Mouse (Mus musculus) heart, adult 2 months (tissue): ENCODE measurements around the gene Slfn4. TPM values are rescaled to one million over a fixed set of nuclear protein-coding genes. Genes with fewer than 3 reads are reported as not detected.
"Not testable (repeated sequence)": the region's sequence is repeated elsewhere in the genome, so short reads cannot be mapped to it uniquely, and the experiment has no call there.

Experiments used
- DNase-seq, 2 experiments: peaks; one replicate each; pipeline ENCODE4 v3.0.0; 2021
- H3K27ac ChIP-seq: fragments of 200-600 bp; 2 replicates; pipeline ENCODE4 v1.8.1; 2022
- H3K27me3 ChIP-seq: fragments of 200-500 bp; 2 replicates; pipeline ENCODE4 v1.6.1; 2012; ENCODE audit warnings: mild to moderate bottlenecking, low read length, inconsistent platforms, mixed read lengths; ENCODE audit not compliant: control insufficient read depth, insufficient read depth
- H3K36me3 ChIP-seq: fragments of 200-500 bp; 2 replicates; pipeline ENCODE4 v1.6.1; 2012; ENCODE audit warnings: low read length, inconsistent platforms; ENCODE audit not compliant: control insufficient read depth, insufficient read depth
- H3K4me1 ChIP-seq: fragments of 200-500 bp; 2 replicates; pipeline ENCODE4 v1.6.1; 2011; ENCODE audit warnings: low read length; ENCODE audit not compliant: control insufficient read depth, insufficient read depth
- H3K4me3 ChIP-seq: fragments of 200-600 bp; 2 replicates; pipeline ENCODE4 v1.8.1; 2022
- H3K79me2 ChIP-seq: fragments of 200-500 bp; replicated peaks from 2 replicates; pipeline ENCODE4 v1.6.1; 2012; ENCODE audit warnings: mild to moderate bottlenecking, inconsistent platforms, low read length, moderate library complexity, mixed read lengths; ENCODE audit not compliant: control insufficient read depth, insufficient read depth
- H3K9ac ChIP-seq: fragments of 200-500 bp; 2 replicates; pipeline ENCODE4 v1.6.1; 2012; ENCODE audit warnings: low read depth, mild to moderate bottlenecking, control low read depth, inconsistent platforms, low read length, mixed read lengths
- CTCF ChIP-seq: fragments of 200-600 bp; IDR thresholded peaks from 2 replicates; pipeline ENCODE4 v1.8.1; 2022; ENCODE audit warnings: antibody characterized with exemption, mild to moderate bottlenecking, moderate library complexity
- EP300 ChIP-seq: fragments of 200-500 bp; IDR thresholded peaks from 2 replicates; pipeline ENCODE4 v1.6.1; 2011; ENCODE audit warnings: low read depth, low read length, control low read depth; ENCODE audit not compliant: insufficient read depth
- POLR2A ChIP-seq: fragments of 200-500 bp; IDR thresholded peaks from 2 replicates; pipeline ENCODE4 v1.6.1; 2011; ENCODE audit warnings: mild to moderate bottlenecking, low read depth, low read length, control low read depth; ENCODE audit not compliant: insufficient read depth
- WGBS: fragments of 180-500 bp; shearing (Covaris S2); methylation state at CpG from one replicate; pipeline ENCODE4 v1.1.7; 2018; 5-methylcytosine and 5-hydroxymethylcytosine counted together
- intact Hi-C: fragments of 180-260 bp; cut with DNase I; formaldehyde crosslinking; loops from one replicate; pipeline ENCODE4 v1.15.1; 2025
- polyA plus RNA-seq: library from polyadenylated mRNA; depleted of rRNA; stranded (reverse); fragments of >200 nt; gene quantifications from 2 replicates; pipeline ENCODE4 v1.2.3, GENCODE M21; 2012
- total RNA-seq, 2 experiments: library from RNA; stranded (reverse); gene quantifications; 2 replicates each; pipeline ENCODE4 v1.2.3; 2021

Gene Slfn4
- total and polyA plus RNA-seq, 3 experiments, result 0.14 to 0.37 (median 0.18) TPM

DNA sequence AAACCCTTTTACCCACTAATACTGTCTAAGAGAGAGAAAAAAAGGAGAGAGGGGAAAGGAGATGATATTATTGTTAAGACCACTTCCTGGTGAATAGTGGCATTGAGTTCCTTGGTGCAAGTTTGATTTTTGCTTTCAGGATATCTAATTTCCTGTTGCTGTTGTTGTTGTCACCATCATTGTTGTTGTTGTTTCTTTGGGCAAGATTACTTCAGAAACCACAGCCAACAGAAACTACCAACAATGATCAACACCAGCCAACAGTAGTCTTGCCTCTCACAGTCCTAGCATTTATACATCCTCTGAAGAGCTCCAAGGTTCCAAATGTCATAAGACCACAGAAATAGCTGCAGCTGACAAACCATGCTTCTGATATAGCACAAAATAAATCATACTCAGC is 30.0 kb downstream of the Slfn4 start:
- Histone ChIP-seq H3K27me3 (no peaks in the 10 kb centered on the region), H3K4me1 (no peaks in the 10 kb centered on the region), H3K27ac (no peak overlapping the region), H3K4me3 (no peak overlapping the region), H3K79me2 (no peaks in the 10 kb centered on the region), H3K36me3 (peaks cover 5% of the 10 kb centered on the region), H3K9ac (no peak overlapping the region)
- intact Hi-C loops, result no loop called here
- DNase-seq, result no peak
- TF ChIP-seq EP300 (no peak), POLR2A (no peak)

DNA sequence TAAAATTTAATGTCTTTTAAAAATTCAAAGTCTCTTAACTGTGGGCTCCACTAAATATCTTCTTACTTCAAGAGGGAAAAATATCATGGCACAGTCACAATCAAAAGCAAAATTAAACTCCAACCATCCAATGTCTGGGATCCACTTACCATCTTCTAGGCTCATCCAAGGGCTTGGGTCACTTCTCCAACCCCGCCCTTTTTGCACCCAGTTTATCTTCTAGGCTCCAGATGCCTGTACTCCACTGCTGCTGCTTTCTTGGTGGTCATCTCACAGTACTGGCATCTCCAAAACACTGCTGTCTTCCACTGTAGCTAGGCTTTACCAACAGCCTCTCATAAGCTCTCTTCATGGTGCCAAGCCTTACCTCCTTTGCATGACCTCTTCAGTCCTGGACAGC is 41.1 kb downstream of the Slfn4 start:
- Histone ChIP-seq H3K9ac (no peak overlapping the region), H3K27me3 (no peaks in the 10 kb centered on the region), H3K79me2 (no peaks in the 10 kb centered on the region), H3K27ac (no peak overlapping the region), H3K4me1 (no peaks in the 10 kb centered on the region), H3K36me3 (no peaks in the 10 kb centered on the region), H3K4me3 (no peak overlapping the region)
- intact Hi-C loops, result no loop called here
- WGBS, result 81% methylated on average over 1 of the region's 1 CpGs
- DNase-seq, result no peak
- no peak for TF ChIP-seq CTCF
- no peak for TF ChIP-seq POLR2A
- TF ChIP-seq EP300, result no peak

DNA sequence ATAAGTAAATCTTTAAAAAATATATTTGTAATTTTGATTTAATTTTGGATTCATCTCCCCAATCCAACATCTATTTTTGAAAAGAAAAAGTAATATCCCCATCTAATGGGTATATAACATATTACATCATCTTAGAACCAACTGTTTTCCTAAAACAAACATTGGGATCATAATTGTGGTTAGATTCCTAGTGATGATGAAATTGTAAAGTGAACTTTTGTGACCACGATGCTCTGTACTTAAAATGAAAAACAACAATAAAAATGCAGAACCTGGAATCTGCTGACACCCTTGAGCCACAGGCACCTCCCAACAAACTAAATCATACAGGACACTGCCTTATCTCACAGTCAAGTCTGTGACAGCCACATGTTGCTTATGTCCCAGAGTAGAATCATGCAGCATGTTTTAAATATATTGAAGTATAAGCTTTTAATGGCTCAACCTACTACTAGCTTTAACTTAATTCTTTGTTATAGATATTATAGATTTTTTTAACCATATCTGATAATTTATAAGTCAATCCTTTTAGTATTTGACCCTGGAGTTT is 46.4 kb downstream of the Slfn4 start:
- Histone ChIP-seq H3K79me2 (no peaks in the 10 kb centered on the region), H3K4me3 (no peak overlapping the region), H3K36me3 (no peaks in the 10 kb centered on the region), H3K27ac (no peak overlapping the region), H3K4me1 (no peaks in the 10 kb centered on the region), H3K9ac (no peak overlapping the region), H3K27me3 (no peaks in the 10 kb centered on the region)
- 63% methylated on average over 1 of the region's 1 CpGs for WGBS
- intact Hi-C loops, result no loop called here
- DNase-seq, result no peak
- TF ChIP-seq POLR2A, result no peak
- TF ChIP-seq EP300, result no peak
- no peak for TF ChIP-seq CTCF

DNA sequence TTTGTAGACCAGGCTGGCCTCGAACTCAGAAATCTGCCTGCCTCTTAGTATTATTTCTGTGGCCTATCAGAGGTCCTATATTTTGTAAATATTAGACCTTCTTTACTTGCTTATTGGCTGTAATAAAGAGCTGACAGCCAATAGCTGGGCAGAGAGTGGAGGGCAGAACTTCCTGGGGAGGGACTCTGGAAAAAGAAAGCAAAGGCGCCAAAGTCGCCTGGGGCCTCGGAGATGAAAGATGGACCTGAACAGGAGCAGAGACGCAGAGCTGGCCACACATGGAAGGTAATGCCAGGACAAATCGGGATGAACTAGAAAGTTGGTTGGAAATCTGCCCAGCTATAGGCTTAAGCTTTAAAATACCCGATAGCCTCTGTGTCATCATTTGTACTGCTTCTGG is 48.4 kb downstream of the Slfn4 start:
- TF ChIP-seq EP300 (no peak), CTCF (no peak), POLR2A (no peak)
- H3K27me3 ChIP-seq, result no peaks in the 10 kb centered on the region
- no peaks in the 10 kb centered on the region for H3K36me3 ChIP-seq
- H3K27ac ChIP-seq, result no peak overlapping the region
- no peak overlapping the region for H3K4me3 ChIP-seq
- intact Hi-C loops, result no loop called here
- DNase-seq, result peak in 1 of 2 experiments; percentile 12
- no peak overlapping the region for H3K9ac ChIP-seq
- WGBS, result 60% methylated on average over 7 of the region's 7 CpGs
- no peaks in the 10 kb centered on the region for H3K79me2 ChIP-seq
- H3K4me1 ChIP-seq, result no peaks in the 10 kb centered on the region

DNA sequence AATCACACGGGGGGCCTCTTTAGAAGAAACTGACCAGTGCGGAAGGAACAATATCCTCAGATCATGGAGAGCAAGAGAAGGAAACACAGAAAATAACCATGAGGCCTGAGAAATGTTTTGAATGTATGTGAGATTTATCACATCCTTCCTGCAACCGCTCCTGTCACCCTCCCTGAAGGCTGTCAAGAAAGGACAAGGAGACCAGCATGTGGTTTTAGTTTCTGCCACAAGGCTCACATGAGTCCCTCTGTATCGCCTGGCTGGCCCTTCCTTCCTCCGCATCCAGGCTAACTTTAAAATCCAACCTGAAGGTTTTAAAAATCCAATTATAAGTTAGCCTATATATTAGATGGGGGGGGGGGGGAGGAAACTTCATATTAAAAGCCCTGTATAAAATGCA is 48.8 kb downstream of the Slfn4 start:
- H3K27ac ChIP-seq, H3K27me3 ChIP-seq, H3K9ac ChIP-seq, H3K36me3 ChIP-seq, intact Hi-C loops, H3K79me2 ChIP-seq, H3K4me3 ChIP-seq, H3K4me1 ChIP-seq, DNase-seq: not testable (repeated sequence)
- 48% methylated on average over 5 of the region's 5 CpGs for WGBS

DNA sequence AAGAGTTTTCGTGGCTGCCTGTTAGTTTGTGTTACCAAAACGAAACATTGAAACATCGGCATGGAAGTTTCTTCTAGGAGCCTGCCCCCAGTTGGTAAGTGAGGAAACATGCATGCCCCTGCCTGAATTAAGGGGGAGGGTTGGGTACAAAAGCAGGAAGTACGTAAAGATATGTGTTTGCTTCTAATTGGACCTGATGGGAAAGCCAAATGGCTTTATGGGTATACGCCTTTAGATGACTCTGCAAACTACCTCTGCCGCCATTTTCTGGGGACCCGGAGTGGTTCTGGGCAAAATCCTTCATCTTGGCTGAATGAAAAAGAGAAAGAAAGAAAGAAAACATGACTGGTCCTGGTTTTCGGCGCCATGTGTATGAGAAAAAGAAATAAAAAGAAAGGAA is 49.2 kb downstream of the Slfn4 start:
- WGBS, result 78% methylated on average over 9 of the region's 9 CpGs
- Histone ChIP-seq H3K36me3 (no peaks in the 10 kb centered on the region), H3K79me2 (no peaks in the 10 kb centered on the region), H3K4me1 (no peaks in the 10 kb centered on the region), H3K4me3 (no peak overlapping the region), H3K9ac (no peak overlapping the region), H3K27ac (no peak overlapping the region), H3K27me3 (no peaks in the 10 kb centered on the region)
- intact Hi-C loops, result no loop called here
- TF ChIP-seq POLR2A (no peak), CTCF (no peak), EP300 (no peak)
- no peak for DNase-seq

DNA sequence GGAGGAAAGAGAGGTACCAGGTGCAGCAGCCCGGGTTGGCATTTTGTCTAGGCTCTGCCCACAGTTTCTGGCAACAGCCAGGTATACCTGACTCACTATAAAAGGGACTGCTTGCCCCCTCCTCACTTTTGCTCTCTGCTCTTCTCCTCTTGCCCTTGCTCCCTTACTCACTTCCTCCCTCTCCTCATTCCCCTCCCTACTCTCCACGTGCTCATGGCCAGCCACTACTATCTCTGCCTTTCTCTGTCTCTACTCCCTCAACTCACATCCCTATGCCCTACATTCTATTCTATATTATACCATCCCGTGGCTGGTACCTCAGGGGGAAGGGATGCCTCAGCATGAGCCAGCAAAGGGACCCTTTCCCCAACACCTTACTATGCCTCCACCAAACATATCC is 49.8 kb downstream of the Slfn4 start:
- Histone ChIP-seq H3K27ac (no peak overlapping the region), H3K9ac (no peak overlapping the region), H3K27me3 (no peaks in the 10 kb centered on the region), H3K79me2 (no peaks in the 10 kb centered on the region), H3K36me3 (no peaks in the 10 kb centered on the region), H3K4me3 (no peak overlapping the region), H3K4me1 (no peaks in the 10 kb centered on the region)
- TF ChIP-seq CTCF, result no peak
- TF ChIP-seq POLR2A, result no peak
- no peak for TF ChIP-seq EP300
- intact Hi-C loops, result no loop called here
- WGBS, result 62% methylated on average over 3 of the region's 3 CpGs
- DNase-seq, result no peak
